Mouse (Mus musculus): Measurements from ENCODE around the gene Ctc1. TPM values are rescaled to one million over a fixed set of nuclear protein-coding genes. Genes with fewer than 3 reads are reported as not detected.
A peak's percentile ranks its signal among the peaks of the same experiment; 100 is the strongest.
"Not testable (repeated sequence)": the region's sequence is repeated elsewhere in the genome, so short reads cannot be mapped to it uniquely, and the experiment has no call there.

Ctc1 gene
- total RNA-seq, 4 experiments from 2014 or later: 10.1 to 12.7 (median 11.0) TPM

GRCm38 (mm10) chr11:69006575-69006974 lies 9.1 kb upstream of the Ctc1 start:
- not testable (repeated sequence) for DNase-seq (ENCODE audit: low spot score in 2 of 2)

- peak; percentile 49 to 54 for DNase-seq (ENCODE audit: low spot score in 2 of 2)
Observed at GRCm38 (mm10) chr11:69008182-69009121, 7.3 kb upstream of the Ctc1 start, which contains the start of gene Pfas. Gene Pfas (minus strand): TSS chr11:69008460.

- no peak for DNase-seq (ENCODE audit: low spot score in 2 of 2)
Observed at GRCm38 (mm10) chr11:69009508-69009907, 6.2 kb upstream of the Ctc1 start.

- no peak for DNase-seq (ENCODE audit: low spot score in 2 of 2)
Observed at GRCm38 (mm10) chr11:69010400-69011323, 5.0 kb upstream of the Ctc1 start.

GRCm38 (mm10) chr11:69011445-69011844 lies 4.3 kb upstream of the Ctc1 start:
- DNase-seq (ENCODE audit: low spot score in 2 of 2): not testable (repeated sequence)

- peak; percentile 77 to 84 for DNase-seq (ENCODE audit: low spot score in 2 of 2)
Observed at GRCm38 (mm10) chr11:69012071-69012601, 3.6 kb upstream of the Ctc1 start.

GRCm38 (mm10) chr11:69016755-69017154 lies 1.0 kb downstream of the Ctc1 start:
- no peak for DNase-seq (ENCODE audit: low spot score in 2 of 2)

GRCm38 (mm10) chr11:69020691-69021090 lies 5.0 kb downstream of the Ctc1 start:
- DNase-seq (ENCODE audit: low spot score in 2 of 2): no peak

- DNase-seq (ENCODE audit: low spot score in 2 of 2): no peak
Observed at GRCm38 (mm10) chr11:69026562-69026961, 10.9 kb downstream of the Ctc1 start.

GRCm38 (mm10) chr11:69028805-69029204 lies 13.1 kb downstream of the Ctc1 start:
- no peak for DNase-seq (ENCODE audit: low spot score in 2 of 2)

- DNase-seq (ENCODE audit: low spot score in 2 of 2): no peak
Observed at GRCm38 (mm10) chr11:69033552-69033951, 17.8 kb downstream of the Ctc1 start.

GRCm38 (mm10) chr11:69034585-69034984 lies 18.9 kb downstream of the Ctc1 start:
- DNase-seq (ENCODE audit: low spot score in 2 of 2): no peak

- DNase-seq (ENCODE audit: low spot score in 2 of 2): no peak
Observed at GRCm38 (mm10) chr11:69035411-69035810, 19.7 kb downstream of the Ctc1 start.

GRCm38 (mm10) chr11:69035849-69036248 lies 20.1 kb downstream of the Ctc1 start:
- DNase-seq (ENCODE audit: low spot score in 2 of 2): peak; percentile 76 to 81

GRCm38 (mm10) chr11:69036486-69037230 lies 20.9 kb downstream of the Ctc1 start:
- DNase-seq (ENCODE audit: low spot score in 2 of 2): peak; percentile 74 to 78

GRCm38 (mm10) chr11:69037231-69038061 lies 21.7 kb downstream of the Ctc1 start:
- peak; percentile 53 to 62 for DNase-seq (ENCODE audit: low spot score in 2 of 2)

GRCm38 (mm10) chr11:69038173-69038572 lies 22.5 kb downstream of the Ctc1 start:
- DNase-seq (ENCODE audit: low spot score in 2 of 2): no peak

- peak in 1 of 2 experiments; percentile 47 for DNase-seq (ENCODE audit: low spot score in 2 of 2)
Observed at GRCm38 (mm10) chr11:69045531-69046394, 30.1 kb downstream of the Ctc1 start, which contains the start of gene Aurkb. Gene Aurkb (plus strand): TSS chr11:69045647.

- no peak for DNase-seq (ENCODE audit: low spot score in 2 of 2)
Observed at GRCm38 (mm10) chr11:69046395-69046774, 30.7 kb downstream of the Ctc1 start.
